Mouse (Mus musculus) E14TG2a.4 (cell line): ENCODE data around the gene Slfn9.

ENCODE experiments used
- CTCF ChIP-seq: conservative IDR thresholded peaks from 2 replicates; pipeline ENCODE4 v1.5.1; 2014; ENCODE audit warnings: low read length
- NANOG ChIP-seq: IDR thresholded peaks from 2 replicates; pipeline ENCODE4 v1.6.1; 2014; ENCODE audit warnings: borderline replicate concordance, low read length, mixed read lengths
- POU5F1 ChIP-seq: IDR thresholded peaks from 2 replicates; pipeline ENCODE4 v1.6.1; 2014; ENCODE audit warnings: low read length, borderline replicate concordance

DNA sequence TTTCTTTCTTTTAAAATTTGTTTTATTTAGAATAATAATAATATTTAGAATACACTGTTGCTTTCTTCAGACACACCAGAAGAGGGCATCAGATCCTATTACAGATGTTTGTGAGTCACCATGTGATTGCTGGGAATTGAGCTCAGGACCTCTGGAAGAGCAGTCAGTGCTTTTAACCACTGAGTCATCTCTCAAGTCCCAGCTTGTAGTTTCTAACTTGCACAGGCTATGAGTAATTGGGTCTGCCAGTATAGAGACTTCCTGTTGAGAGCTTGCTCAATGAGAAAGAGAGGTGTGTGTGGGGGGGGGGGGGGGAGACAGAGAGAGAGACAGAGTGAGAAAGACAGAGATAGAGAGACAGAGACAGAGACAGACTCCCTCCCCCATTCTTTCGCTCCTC, 47.5 kb upstream of the Slfn9 start:
- TF ChIP-seq CTCF = no peak
- TF ChIP-seq POU5F1 = no peak
- TF ChIP-seq NANOG = no peak
